Mouse (Mus musculus): ENCODE measurements around the gene Slc16a13. TPM values are rescaled to one million over a fixed set of nuclear protein-coding genes. Genes with fewer than 3 reads are reported as not detected.

Slc16a13 gene
- 3.1 TPM for polyA plus RNA-seq (2014; fragmentation: Illumina TruSeq; extraction: RNeasy Lipid Tissue Mini Kit (QIAGEN cat#74804); ENCODE audit: low read depth, low replicate concordance)

DNA sequence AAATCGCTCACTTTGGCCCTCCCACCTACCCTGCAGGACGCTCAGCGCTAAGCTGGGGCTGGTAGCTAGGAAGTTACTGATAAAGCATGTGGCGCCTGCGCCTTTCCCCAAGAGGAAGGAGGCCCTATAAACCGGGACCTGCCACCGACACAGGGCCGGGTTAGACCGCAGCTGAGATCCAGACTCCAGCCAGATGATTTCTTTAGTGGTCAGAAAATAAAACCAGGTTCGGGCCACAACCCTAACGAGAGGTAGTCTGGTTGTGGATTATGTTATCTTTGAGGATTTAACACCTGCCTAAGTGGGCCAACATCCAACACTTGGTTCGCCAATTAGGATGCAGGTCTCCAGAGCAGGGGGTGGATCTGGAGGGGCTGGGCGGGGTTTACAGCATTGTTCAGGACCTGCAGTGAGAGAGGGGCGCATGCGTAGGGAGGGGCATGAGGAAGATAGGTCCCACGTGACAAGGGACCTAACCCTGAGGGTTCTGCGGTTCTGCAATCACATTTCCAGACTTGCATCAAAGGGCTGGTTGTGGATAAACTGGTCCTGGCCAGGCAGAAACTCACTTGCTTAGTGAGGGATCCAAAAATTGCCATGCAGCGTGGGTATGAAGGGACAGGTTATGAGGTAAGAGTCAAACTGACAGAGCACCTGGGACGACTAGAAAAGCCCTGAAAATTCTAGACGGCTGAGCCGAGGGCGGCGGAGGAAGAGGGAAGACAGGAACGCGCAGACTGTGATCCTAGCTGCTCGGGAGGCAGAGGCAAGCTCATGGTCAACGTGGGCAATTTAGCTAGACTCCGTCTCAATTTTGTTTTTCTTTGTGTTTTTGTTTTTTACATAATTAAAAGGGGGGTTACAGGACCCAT is at the start of gene Slc16a13:
TSS of gene Slc16a13 (minus strand) at position 334 of the 872 bp plus-strand sequence.

DNA sequence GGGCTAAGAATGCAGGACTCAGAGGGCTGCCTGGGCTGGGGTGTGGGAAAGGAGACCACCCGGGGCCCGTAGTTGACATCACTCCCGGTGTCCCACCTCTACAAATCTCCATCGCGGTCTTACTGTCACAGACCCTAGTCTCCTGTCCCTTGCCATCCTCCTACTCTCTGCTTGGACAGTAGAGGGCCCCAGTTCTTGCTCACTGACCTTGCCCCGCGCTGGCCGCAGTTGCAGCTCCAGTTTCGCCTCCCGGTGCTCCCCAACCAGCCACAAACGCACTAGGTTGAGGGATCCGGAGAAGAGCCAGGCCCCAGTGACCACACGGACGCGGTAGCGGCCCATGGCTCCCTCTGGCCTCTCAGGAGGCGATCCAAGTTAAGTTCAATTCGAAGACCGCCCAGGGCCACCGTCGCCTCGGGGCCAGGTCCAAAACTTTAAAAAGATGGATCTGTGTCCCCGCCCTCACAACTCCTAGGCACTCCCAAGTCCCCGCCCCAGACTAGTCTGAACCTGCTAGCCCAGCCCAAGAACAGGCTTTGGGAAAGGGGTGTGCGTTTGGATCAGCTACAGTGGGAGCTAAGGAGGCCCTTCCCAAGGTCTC is 34.2 kb upstream of the Slc16a13 start, which contains the start of gene Alox12:
TSS of gene Alox12 (minus strand) at position 423 of the 601 bp plus-strand sequence.

DNA sequence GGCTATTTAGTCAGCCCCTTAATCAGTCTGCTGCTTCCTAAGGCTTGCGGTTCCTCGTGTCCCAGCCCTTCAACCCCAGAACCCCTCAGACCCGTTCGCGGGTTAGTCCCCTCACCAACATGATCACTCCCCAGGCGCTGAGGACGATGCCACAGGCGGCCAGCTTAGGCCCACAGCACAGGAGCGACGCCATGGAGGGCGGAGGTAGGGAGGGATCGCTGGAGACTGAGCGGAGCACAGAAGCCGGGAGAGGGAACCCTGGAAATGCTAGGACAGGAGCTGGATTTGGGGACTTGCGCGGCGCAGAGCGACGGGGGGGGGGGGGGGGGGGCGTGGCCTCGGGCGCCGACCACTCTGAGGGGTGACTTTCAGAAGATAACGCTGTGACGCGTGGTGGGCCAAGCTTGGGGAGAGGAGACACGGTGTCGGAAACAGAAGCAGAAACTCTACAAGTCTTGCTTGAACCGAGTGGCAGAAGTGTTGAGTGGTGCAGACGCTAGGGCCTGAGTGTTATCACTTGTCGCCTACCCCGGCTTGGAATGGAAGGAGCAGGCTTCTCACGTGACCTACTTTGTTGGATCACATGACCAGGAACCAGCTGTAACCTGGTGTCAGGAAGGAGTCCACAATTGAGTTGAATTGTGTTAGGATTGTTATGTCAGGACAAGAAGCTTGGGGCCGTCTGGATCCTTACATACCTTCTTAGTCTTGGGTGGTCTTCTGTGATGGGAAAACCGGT is 18.8 kb upstream of the Slc16a13 start, which contains the start of the genes Gm21988 and Rnasek:
TSS of gene Gm21988 (minus strand) at position 290 of the 739 bp plus-strand sequence.
TSS of gene Rnasek (minus strand) at position 302 of the 739 bp plus-strand sequence.

GRCm38 (mm10) chr11:70237457-70238167 is 16.7 kb upstream of the Slc16a13 start, which contains the start of gene 0610010K14Rik:
Gene 0610010K14Rik (minus strand): TSS chr11:70237914.

GRCm38 (mm10) chr11:70229260-70230010 is 8.6 kb upstream of the Slc16a13 start, which contains the start of gene Bcl6b:
Gene Bcl6b (minus strand): TSS chr11:70229798.

GRCm38 (mm10) chr11:70212423-70212822 is 8.4 kb downstream of the Slc16a13 start, which contains the start of gene Slc16a11:
Gene Slc16a11 (plus strand): TSS chr11:70212752.

Other genes starting within 250 kb of the Slc16a13 start
- 55.0 TPM for gene Ctdnep1, start 239.9 kb downstream of the Slc16a13 start, polyA plus RNA-seq (2014; fragmentation: Illumina TruSeq; extraction: RNeasy Lipid Tissue Mini Kit (QIAGEN cat#74804); ENCODE audit: low read depth, low replicate concordance)
- gene Elp5, start 238.5 kb downstream of the Slc16a13 start, polyA plus RNA-seq (2014; fragmentation: Illumina TruSeq; extraction: RNeasy Lipid Tissue Mini Kit (QIAGEN cat#74804); ENCODE audit: low read depth, low replicate concordance): 5.0 TPM
- 508 TPM for gene Gabarap, start 229.9 kb downstream of the Slc16a13 start, polyA plus RNA-seq (2014; fragmentation: Illumina TruSeq; extraction: RNeasy Lipid Tissue Mini Kit (QIAGEN cat#74804); ENCODE audit: low read depth, low replicate concordance)
- gene Phf23, start 225.3 kb downstream of the Slc16a13 start, polyA plus RNA-seq (2014; fragmentation: Illumina TruSeq; extraction: RNeasy Lipid Tissue Mini Kit (QIAGEN cat#74804); ENCODE audit: low read depth, low replicate concordance): 22.4 TPM
- gene Dvl2, start 220.5 kb downstream of the Slc16a13 start, polyA plus RNA-seq (2014; fragmentation: Illumina TruSeq; extraction: RNeasy Lipid Tissue Mini Kit (QIAGEN cat#74804); ENCODE audit: low read depth, low replicate concordance): 0.63 TPM
- gene Acadvl, start 205.7 kb downstream of the Slc16a13 start, polyA plus RNA-seq (2014; fragmentation: Illumina TruSeq; extraction: RNeasy Lipid Tissue Mini Kit (QIAGEN cat#74804); ENCODE audit: low read depth, low replicate concordance): 9.9 TPM
- 1.0 TPM for gene Dlg4, start 204.1 kb downstream of the Slc16a13 start, polyA plus RNA-seq (2014; fragmentation: Illumina TruSeq; extraction: RNeasy Lipid Tissue Mini Kit (QIAGEN cat#74804); ENCODE audit: low read depth, low replicate concordance)
- not detected for gene Asgr1, start 167.0 kb downstream of the Slc16a13 start, polyA plus RNA-seq (2014; fragmentation: Illumina TruSeq; extraction: RNeasy Lipid Tissue Mini Kit (QIAGEN cat#74804); ENCODE audit: low read depth, low replicate concordance)
- gene Asgr2, start 128.4 kb downstream of the Slc16a13 start, polyA plus RNA-seq (2014; fragmentation: Illumina TruSeq; extraction: RNeasy Lipid Tissue Mini Kit (QIAGEN cat#74804); ENCODE audit: low read depth, low replicate concordance): not detected
- gene Mgl2, start 90.7 kb downstream of the Slc16a13 start, polyA plus RNA-seq (2014; fragmentation: Illumina TruSeq; extraction: RNeasy Lipid Tissue Mini Kit (QIAGEN cat#74804); ENCODE audit: low read depth, low replicate concordance): 5.0 TPM
- gene Clec10a, start 64.9 kb downstream of the Slc16a13 start, polyA plus RNA-seq (2014; fragmentation: Illumina TruSeq; extraction: RNeasy Lipid Tissue Mini Kit (QIAGEN cat#74804); ENCODE audit: low read depth, low replicate concordance): 3.1 TPM
- 0.69 TPM for gene Slc16a11, start 8.3 kb downstream of the Slc16a13 start, polyA plus RNA-seq (2014; fragmentation: Illumina TruSeq; extraction: RNeasy Lipid Tissue Mini Kit (QIAGEN cat#74804); ENCODE audit: low read depth, low replicate concordance)
- 2.3 TPM for gene Bcl6b, start 8.7 kb upstream of the Slc16a13 start, polyA plus RNA-seq (2014; fragmentation: Illumina TruSeq; extraction: RNeasy Lipid Tissue Mini Kit (QIAGEN cat#74804); ENCODE audit: low read depth, low replicate concordance)
- gene 0610010K14Rik, start 16.9 kb upstream of the Slc16a13 start, polyA plus RNA-seq (2014; fragmentation: Illumina TruSeq; extraction: RNeasy Lipid Tissue Mini Kit (QIAGEN cat#74804); ENCODE audit: low read depth, low replicate concordance): 1.8 TPM
- gene Gm21988, start 18.8 kb upstream of the Slc16a13 start, polyA plus RNA-seq (2014; fragmentation: Illumina TruSeq; extraction: RNeasy Lipid Tissue Mini Kit (QIAGEN cat#74804); ENCODE audit: low read depth, low replicate concordance): 0.69 TPM
- gene Rnasek, start 18.8 kb upstream of the Slc16a13 start, polyA plus RNA-seq (2014; fragmentation: Illumina TruSeq; extraction: RNeasy Lipid Tissue Mini Kit (QIAGEN cat#74804); ENCODE audit: low read depth, low replicate concordance): 24.0 TPM
- gene Alox12, start 34.3 kb upstream of the Slc16a13 start, polyA plus RNA-seq (2014; fragmentation: Illumina TruSeq; extraction: RNeasy Lipid Tissue Mini Kit (QIAGEN cat#74804); ENCODE audit: low read depth, low replicate concordance): 1.3 TPM
- not detected for gene Alox12e, start 101.6 kb upstream of the Slc16a13 start, polyA plus RNA-seq (2014; fragmentation: Illumina TruSeq; extraction: RNeasy Lipid Tissue Mini Kit (QIAGEN cat#74804); ENCODE audit: low read depth, low replicate concordance)
- gene Alox15, start 131.0 kb upstream of the Slc16a13 start, polyA plus RNA-seq (2014; fragmentation: Illumina TruSeq; extraction: RNeasy Lipid Tissue Mini Kit (QIAGEN cat#74804); ENCODE audit: low read depth, low replicate concordance): 5.9 TPM
- 6.3 TPM for gene Pelp1, start 189.0 kb upstream of the Slc16a13 start, polyA plus RNA-seq (2014; fragmentation: Illumina TruSeq; extraction: RNeasy Lipid Tissue Mini Kit (QIAGEN cat#74804); ENCODE audit: low read depth, low replicate concordance)
- 0.47 TPM for gene Arrb2, start 211.6 kb upstream of the Slc16a13 start, polyA plus RNA-seq (2014; fragmentation: Illumina TruSeq; extraction: RNeasy Lipid Tissue Mini Kit (QIAGEN cat#74804); ENCODE audit: low read depth, low replicate concordance)
- gene Med11, start 230.9 kb upstream of the Slc16a13 start, polyA plus RNA-seq (2014; fragmentation: Illumina TruSeq; extraction: RNeasy Lipid Tissue Mini Kit (QIAGEN cat#74804); ENCODE audit: low read depth, low replicate concordance): 8.1 TPM
- 0.28 TPM for gene Zmynd15, start 238.4 kb upstream of the Slc16a13 start, polyA plus RNA-seq (2014; fragmentation: Illumina TruSeq; extraction: RNeasy Lipid Tissue Mini Kit (QIAGEN cat#74804); ENCODE audit: low read depth, low replicate concordance)
- 12.0 TPM for gene Cxcl16, start 238.9 kb upstream of the Slc16a13 start, polyA plus RNA-seq (2014; fragmentation: Illumina TruSeq; extraction: RNeasy Lipid Tissue Mini Kit (QIAGEN cat#74804); ENCODE audit: low read depth, low replicate concordance)

All from sigmoid colon, adult 10 weeks (tissue).